Mouse (Mus musculus) brain, embryonic 14.5 days (tissue): ENCODE measurements at regions not wholly inside any gene's neighbourhood (a gene's known extent, or its start where the extent isn't known, plus 50 kb on each side); places are given as distances from the start of the nearest gene placed in this dataset.

ENCODE experiments used
- CTCF ChIP-seq: fragments of 200-500 bp; IDR thresholded peaks from 2 replicates; pipeline ENCODE4 v1.5.1; 2012; ENCODE audit warnings: inconsistent platforms, mild to moderate bottlenecking, moderate library complexity, borderline replicate concordance; ENCODE audit not compliant: insufficient read depth, insufficient read length; ENCODE audit errors: extremely low read depth
- POLR2A ChIP-seq: fragments of 200-500 bp; IDR thresholded peaks from 2 replicates; pipeline ENCODE4 v1.6.1; 2012; ENCODE audit warnings: mild to moderate bottlenecking, inconsistent platforms, borderline replicate concordance; ENCODE audit not compliant: poor library complexity, insufficient read depth, insufficient read length, severe bottlenecking; ENCODE audit errors: extremely low read depth

DNA sequence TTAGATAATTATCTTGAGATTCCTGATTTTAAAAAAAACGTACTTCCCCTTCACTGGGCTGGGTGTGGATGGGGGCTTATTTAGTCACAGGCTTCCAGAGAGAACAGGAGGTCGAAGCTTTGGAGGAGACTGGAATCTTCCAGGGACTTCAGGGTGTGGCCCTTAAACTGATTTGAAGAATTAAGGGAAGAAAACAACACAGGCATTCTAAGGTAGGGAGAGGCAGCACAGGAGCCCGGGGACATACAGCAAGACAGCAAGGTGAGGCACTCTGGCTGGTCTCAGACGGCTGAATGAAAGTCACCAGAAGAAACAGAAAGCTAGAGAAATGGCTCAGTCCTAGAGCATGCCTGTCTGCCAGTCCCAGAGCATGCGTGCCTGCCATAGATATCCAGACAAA, 125.9 kb upstream of the Tbl1xr1 start:
- no peak for TF ChIP-seq CTCF
- no peak for TF ChIP-seq POLR2A
